Mouse (Mus musculus) naive thymus-derived CD4-positive, alpha-beta T cell, adult 5 months (primary cell): ENCODE data around the gene Zfp622. TPM values are rescaled to one million over a fixed set of nuclear protein-coding genes. Genes with fewer than 3 reads are reported as not detected.

Experiments
- polyA plus RNA-seq: library from polyadenylated mRNA; unstranded; fragments of 100-300 nt; shearing (Covaris generic); gene quantifications from one replicate; pipeline ENCODE4 v1.2.1, GENCODE M21; 2017

Zfp622 gene
- 133 TPM for polyA plus RNA-seq

GRCm38 (mm10) chr15:25984067-25984733, at the start of gene Zfp622:
Gene Zfp622, plus strand, starts transcription at chr15:25984366.

Other genes with a start within 250 kb of the Zfp622 start
- 95.1 TPM for gene Retreg1, start 141.2 kb upstream of the Zfp622 start, polyA plus RNA-seq